Mouse (Mus musculus): ENCODE measurements around the gene Sept9.

GRCm38 (mm10) chr11:117407651-117408441 is 208.4 kb downstream of the Sept9 start:
- no peak for TF ChIP-seq MAX (IDR thresholded peaks at IDR 0.05; ENCODE audit: low read depth)
- no peak for TF ChIP-seq POLR2A (IDR thresholded peaks at IDR 0.05; ENCODE audit: insufficient read length, low read depth)
- no peak for TF ChIP-seq REST (IDR thresholded peaks at IDR 0.05; ENCODE audit: insufficient read depth, insufficient read length)
- TF ChIP-seq MYOD1 (IDR thresholded peaks at IDR 0.05; ENCODE audit: control insufficient read depth in 1 of 3, insufficient read length in 2 of 3, low read depth in 2 of 3) = no peak
- TF ChIP-seq TCF12 (IDR thresholded peaks at IDR 0.05; ENCODE audit: insufficient read depth, poor library complexity, severe bottlenecking) = no peak
- no peak for TF ChIP-seq E2F4 (IDR thresholded peaks at IDR 0.05; ENCODE audit: insufficient read depth)
- no peak for TF ChIP-seq USF1 (IDR thresholded peaks at IDR 0.05; ENCODE audit: low read depth)
- TF ChIP-seq SRF (IDR thresholded peaks at IDR 0.05; ENCODE audit: control insufficient read depth, insufficient read length, low read depth) = no peak
- no peak for TF ChIP-seq POLR2AphosphoS2 (IDR thresholded peaks at IDR 0.05; ENCODE audit: insufficient read length, low read depth)
- no peak for TF ChIP-seq MYOG (IDR thresholded peaks at IDR 0.05; ENCODE audit: control insufficient read depth in 1 of 3, insufficient read depth in 1 of 3, insufficient read length in 2 of 3, low read depth in 2 of 3)
- TF ChIP-seq CEBPB (IDR thresholded peaks at IDR 0.05; ENCODE audit: insufficient read depth, poor library complexity, severe bottlenecking) = no peak
